7 mouse cellular contexts compared by ENCODE assay signal in the genomic region with DNA sequence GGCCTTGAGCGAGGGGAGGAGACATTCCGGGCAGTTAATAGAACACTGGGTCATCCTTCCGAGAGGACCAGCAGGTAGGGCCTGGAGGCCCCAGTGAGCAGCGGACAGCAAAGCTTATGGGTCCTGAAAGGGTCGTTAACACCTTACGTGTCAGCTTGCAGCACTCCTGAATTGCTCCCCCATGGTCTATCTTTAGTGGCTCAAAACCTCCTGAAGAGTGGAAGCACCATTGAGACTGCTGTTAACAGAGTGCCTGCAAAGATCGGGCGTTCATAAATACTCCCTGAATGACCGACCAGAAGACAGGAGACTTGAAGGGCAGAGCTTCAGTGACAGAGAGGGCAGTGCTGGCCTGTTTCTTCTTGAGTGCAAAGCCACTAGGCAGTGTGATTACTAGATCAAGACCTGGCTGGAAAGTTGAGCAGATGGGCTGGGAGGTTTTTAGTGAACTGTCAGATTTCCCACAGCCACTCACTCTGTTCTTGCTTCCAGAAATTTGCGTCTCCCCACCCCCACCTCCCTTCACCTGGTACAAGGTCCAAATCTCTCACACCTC. TPM values are rescaled to one million over a fixed set of nuclear protein-coding genes. Genes with fewer than 3 reads are reported as not detected.
A peak's percentile ranks its signal among the peaks of the same experiment; 100 is the strongest.
DNase-seq lines count a peak whose midpoint lies in the region; ATAC-seq and TF ChIP-seq lines count a peak whose summit lies in the region.

No protein-coding gene starts in this region.

- H3K9me3 ChIP-seq in lung, embryonic 15.5 days = no peaks in the 10 kb centered on the region
- no peaks in the 10 kb centered on the region for H3K9me3 ChIP-seq in embryonic facial prominence, embryonic 13.5 days
- no peaks in the 10 kb centered on the region for H3K9me3 ChIP-seq in intestine, embryonic 16.5 days (ENCODE audit: control insufficient read depth, low read length)
- no peaks in the 10 kb centered on the region for H3K9me3 ChIP-seq in midbrain, postnatal 0 days (ENCODE audit: low read length)

- H3K4me1 ChIP-seq in lung, embryonic 15.5 days = no peaks in the 10 kb centered on the region
- no peaks in the 10 kb centered on the region for H3K4me1 ChIP-seq in embryonic facial prominence, embryonic 13.5 days
- no peaks in the 10 kb centered on the region for H3K4me1 ChIP-seq in intestine, embryonic 16.5 days (ENCODE audit: control insufficient read depth, insufficient read depth, low read length)
- H3K4me1 ChIP-seq in midbrain, postnatal 0 days (ENCODE audit: insufficient read depth, low read length) = no peaks in the 10 kb centered on the region

- intact Hi-C loops in left cerebral cortex, postnatal 4 days (cut with DNase I) = loop anchor here (10.0 kb wide), 1 partner anchor 620 kb away; no protein-coding TSS in a partner anchor

- TF ChIP-seq CTCF in midbrain, postnatal 0 days (IDR thresholded peaks at IDR 0.05) = no peak

- H3K4me3 ChIP-seq in lung, embryonic 15.5 days = peak overlapping the region; percentile 58
- peak overlapping the region; percentile 53 for H3K4me3 ChIP-seq in embryonic facial prominence, embryonic 13.5 days
- peak overlapping the region; percentile 60 for H3K4me3 ChIP-seq in intestine, embryonic 16.5 days (ENCODE audit: low read length)
- peak overlapping the region; percentile 52 for H3K4me3 ChIP-seq in midbrain, postnatal 0 days (ENCODE audit: low read depth, low read length)

- no peaks in the 10 kb centered on the region for H3K27me3 ChIP-seq in lung, embryonic 15.5 days
- peaks cover 16% of the 10 kb centered on the region for H3K27me3 ChIP-seq in embryonic facial prominence, embryonic 13.5 days
- no peaks in the 10 kb centered on the region for H3K27me3 ChIP-seq in intestine, embryonic 16.5 days (replicated peaks; ENCODE audit: control insufficient read depth, insufficient read depth, low read length)
- no peaks in the 10 kb centered on the region for H3K27me3 ChIP-seq in midbrain, postnatal 0 days (ENCODE audit: insufficient read depth, low read length)

- WGBS in lung, embryonic 15.5 days = 27% methylated on average over 10 of the region's 10 CpGs
- WGBS in embryonic facial prominence, embryonic 13.5 days = 33% methylated on average over 10 of the region's 10 CpGs
- 23% methylated on average over 10 of the region's 10 CpGs for WGBS in intestine, embryonic 16.5 days
- WGBS in midbrain, postnatal 0 days = 33% methylated on average over 9 of the region's 10 CpGs

- peak overlapping the region; percentile 81 for H3K4me2 ChIP-seq in lung, embryonic 15.5 days
- peak overlapping the region; percentile 74 for H3K4me2 ChIP-seq in embryonic facial prominence, embryonic 13.5 days
- peak overlapping the region; percentile 62 for H3K4me2 ChIP-seq in intestine, embryonic 16.5 days (ENCODE audit: low read depth, low read length)
- H3K4me2 ChIP-seq in midbrain, postnatal 0 days (ENCODE audit: low read depth, low read length, poor library complexity, severe bottlenecking) = peak overlapping the region; percentile 66

- DNase-seq in lung, postnatal 10 days = no peak
- DNase-seq in midbrain, postnatal 0 days (ENCODE audit: low spot score) = peak; percentile 60
- DNase-seq in thymus, adult 18-20 months = no peak
- DNase-seq in left cerebral cortex, postnatal 4 days = no peak

- H3K36me3 ChIP-seq in lung, embryonic 15.5 days = peaks cover 5% of the 10 kb centered on the region
- no peaks in the 10 kb centered on the region for H3K36me3 ChIP-seq in embryonic facial prominence, embryonic 13.5 days
- 0 out of 2 replicates have a peak, but pooled peaks cover 4% of the 10 kb centered on the region for H3K36me3 ChIP-seq in intestine, embryonic 16.5 days (ENCODE audit: control insufficient read depth, insufficient read depth, low read length)
- H3K36me3 ChIP-seq in midbrain, postnatal 0 days (ENCODE audit: insufficient read depth, low read length) = no peaks in the 10 kb centered on the region

- ATAC-seq in lung, embryonic 15.5 days (ENCODE audit: borderline replicate concordance, extremely low read depth, low FRiP score, low TSS enrichment) = no peak
- no peak for ATAC-seq in embryonic facial prominence, embryonic 13.5 days (ENCODE audit: insufficient number of reproducible peaks, insufficient read depth, low FRiP score, low TSS enrichment, low read depth)
- no peak for ATAC-seq in intestine, embryonic 16.5 days
- peak; percentile 65; the same call in 1 of the 2 replicates for ATAC-seq in midbrain, postnatal 0 days (ENCODE audit: low FRiP score)

- H3K9ac ChIP-seq in lung, embryonic 15.5 days = peak overlapping the region; percentile 59
- peak overlapping the region; percentile 73 for H3K9ac ChIP-seq in embryonic facial prominence, embryonic 13.5 days
- H3K9ac ChIP-seq in intestine, embryonic 16.5 days (ENCODE audit: low read depth, low read length) = peak overlapping the region; percentile 75
- H3K9ac ChIP-seq in midbrain, postnatal 0 days (replicated peaks; ENCODE audit: low read length, poor library complexity, severe bottlenecking) = peak overlapping the region; percentile 70

- peak overlapping the region; percentile 98 for H3K27ac ChIP-seq in lung, embryonic 15.5 days
- peak overlapping the region; percentile 94; the same call in 1 of the 2 replicates for H3K27ac ChIP-seq in embryonic facial prominence, embryonic 13.5 days
- H3K27ac ChIP-seq in intestine, embryonic 16.5 days (ENCODE audit: low read length) = peak overlapping the region; percentile 97
- H3K27ac ChIP-seq in midbrain, postnatal 0 days (ENCODE audit: low read depth, low read length) = peak overlapping the region; percentile 90

RNA-seq across cellular contexts. Expression of gene Msl3, which starts 0.8 kb away (rescaled TPM):
- polyA plus RNA-seq in lung, embryonic 15.5 days (2015; fragmentation: Nextera tagmentation; extraction: Ambion mirVana) = 43.3 and 43.8 TPM in 2 replicates
- polyA plus RNA-seq in embryonic facial prominence, embryonic 13.5 days (2015; fragmentation: Nextera tagmentation; extraction: Ambion mirVana) = 33.2 and 33.7 TPM in 2 replicates
- 33.9 and 34.6 TPM in 2 replicates for polyA plus RNA-seq in intestine, embryonic 16.5 days (2015; fragmentation: Nextera tagmentation; extraction: Ambion mirVana)
- 19.3 and 20.3 TPM in 2 replicates for total RNA-seq in midbrain, postnatal 0 days (2014; rRNA removed)
- polyA plus RNA-seq in midbrain, postnatal 0 days (2015; fragmentation: Nextera tagmentation; extraction: Ambion mirVana) = 11.8 and 13.0 TPM in 2 replicates
- total RNA-seq in left cerebral cortex, postnatal 4 days (2021) = 10 to 100 TPM; 20.8 to 23.9 TPM
